Mouse (Mus musculus) heart, embryonic 13.5 days (tissue): Measurements from ENCODE around the gene Mylk. TPM values are rescaled to one million over a fixed set of nuclear protein-coding genes. Genes with fewer than 3 reads are reported as not detected.
"Not testable (repeated sequence)": the region's sequence is repeated elsewhere in the genome, so short reads cannot be mapped to it uniquely, and the experiment has no call there.

ENCODE experiments used
- ATAC-seq: fragments of 200-750 bp; cut with Nextera tagmentation; 2 replicates; pipeline ENCODE4 v1.8.0; 2017; ENCODE audit warnings: moderate TSS enrichment; ENCODE audit not compliant: insufficient number of reproducible peaks, low FRiP score, low TSS enrichment; ENCODE audit errors: extremely low read depth
- H3K27ac ChIP-seq: fragments of 300-500 bp; sonication (generic); replicated peaks from 2 replicates; pipeline ENCODE4 v1.5.1; 2015; ENCODE audit warnings: moderate library complexity, mild to moderate bottlenecking, inconsistent platforms
- H3K27me3 ChIP-seq: fragments of 300-500 bp; sonication (generic); replicated peaks from 2 replicates; pipeline ENCODE4 v1.6.1; 2015; ENCODE audit warnings: mild to moderate bottlenecking, inconsistent platforms
- H3K36me3 ChIP-seq: fragments of 300-500 bp; sonication (generic); 2 replicates; pipeline ENCODE4 v1.6.1; 2015; ENCODE audit warnings: mild to moderate bottlenecking, inconsistent platforms
- H3K4me1 ChIP-seq: fragments of 300-500 bp; sonication (generic); 2 replicates; pipeline ENCODE4 v1.6.1; 2015; ENCODE audit warnings: inconsistent platforms
- H3K4me2 ChIP-seq: fragments of 300-500 bp; sonication (generic); 2 replicates; pipeline ENCODE4 v1.6.1; 2015; ENCODE audit warnings: inconsistent platforms, mild to moderate bottlenecking, moderate library complexity
- H3K4me3 ChIP-seq: fragments of 300-500 bp; sonication (generic); 2 replicates; pipeline ENCODE4 v1.5.1; 2015; ENCODE audit warnings: moderate library complexity, mild to moderate bottlenecking, inconsistent platforms
- H3K9ac ChIP-seq: fragments of 300-500 bp; sonication (generic); 2 replicates; pipeline ENCODE4 v1.6.1; 2015; ENCODE audit warnings: inconsistent platforms, mild to moderate bottlenecking, moderate library complexity
- H3K9me3 ChIP-seq: fragments of 300-500 bp; sonication (generic); 2 replicates; pipeline ENCODE4 v1.6.1; 2016; ENCODE audit warnings: inconsistent platforms
- WGBS: fragments of 180-500 bp; shearing (Covaris S2); methylation state at CpG from one replicate; pipeline ENCODE4 v1.1.7; 2015; ENCODE audit warnings: mixed read lengths; 5-methylcytosine and 5-hydroxymethylcytosine counted together
- polyA plus RNA-seq: library from polyadenylated mRNA; unstranded; fragments of >200 nt; fragmentation: Nextera tagmentation; extraction: Ambion mirVana; gene quantifications from 2 replicates; pipeline ENCODE4 v1.2.1, GENCODE M21; 2015

Mylk gene
- polyA plus RNA-seq, 1 experiment from 2014 or later: 9.1 TPM

- Histone ChIP-seq H3K27me3 (peaks cover 2% of the 10 kb centered on the region; the same call in 1 of the 2 replicates), H3K4me1 (peaks cover 16% of the 10 kb centered on the region), H3K36me3 (no peaks in the 10 kb centered on the region), H3K27ac (no peak overlapping the region), H3K9ac (no peak overlapping the region), H3K4me3 (no peak overlapping the region), H3K9me3 (no peaks in the 10 kb centered on the region), H3K4me2 (no peak overlapping the region)
- 64% methylated on average over 2 of the region's 2 CpGs for WGBS
- ATAC-seq: no peak
Observed at GRCm38 (mm10) chr16:34812165-34812564, 67.2 kb downstream of the Mylk start.

- not testable (repeated sequence) for H3K36me3 ChIP-seq, H3K4me3 ChIP-seq, H3K27ac ChIP-seq, H3K9me3 ChIP-seq, H3K4me2 ChIP-seq, H3K4me1 ChIP-seq, H3K27me3 ChIP-seq, H3K9ac ChIP-seq, ATAC-seq
Observed at GRCm38 (mm10) chr16:34813161-34813560, 68.2 kb downstream of the Mylk start.

- 68% methylated on average over 3 of the region's 3 CpGs for WGBS
- no peak overlapping the region for H3K4me3 ChIP-seq
Observed at GRCm38 (mm10) chr16:34813570-34813969, 68.6 kb downstream of the Mylk start.

GRCm38 (mm10) chr16:34814612-34815011 lies 69.6 kb downstream of the Mylk start:
- Histone ChIP-seq H3K27ac (no peak overlapping the region), H3K4me3 (no peak overlapping the region), H3K4me1 (0 out of 2 replicates have a peak, but pooled peaks cover under 1% of the 10 kb centered on the region), H3K9ac (no peak overlapping the region), H3K4me2 (no peak overlapping the region), H3K27me3 (no peaks in the 10 kb centered on the region), H3K9me3 (no peaks in the 10 kb centered on the region), H3K36me3 (no peaks in the 10 kb centered on the region)
- ATAC-seq: no peak
- 77% methylated on average over 7 of the region's 7 CpGs for WGBS

More at GRCm38 (mm10) chr16:34813570-34813969, 68.6 kb downstream of the Mylk start:
- Histone ChIP-seq H3K27me3 (no peaks in the 10 kb centered on the region), H3K4me2 (no peak overlapping the region), H3K9ac (no peak overlapping the region), H3K27ac (no peak overlapping the region), H3K36me3 (no peaks in the 10 kb centered on the region), H3K9me3 (no peaks in the 10 kb centered on the region), H3K4me1 (0 out of 2 replicates have a peak, but pooled peaks cover 5% of the 10 kb centered on the region)
- no peak for ATAC-seq

- no peak for ATAC-seq
- Histone ChIP-seq H3K9me3 (no peaks in the 10 kb centered on the region), H3K27me3 (no peaks in the 10 kb centered on the region), H3K4me3 (no peak overlapping the region), H3K36me3 (no peaks in the 10 kb centered on the region), H3K4me1 (no peaks in the 10 kb centered on the region), H3K9ac (no peak overlapping the region), H3K27ac (no peak overlapping the region), H3K4me2 (no peak overlapping the region)
- 81% methylated on average over 7 of the region's 7 CpGs for whole genome bisulfite sequencing
Observed at GRCm38 (mm10) chr16:34816548-34816947, 71.5 kb downstream of the Mylk start.

- H3K27ac ChIP-seq: no peak overlapping the region
- no peaks in the 10 kb centered on the region for H3K4me1 ChIP-seq
- no peak for ATAC-seq
- no peaks in the 10 kb centered on the region for H3K9me3 ChIP-seq
- 71% methylated on average over 7 of the region's 7 CpGs for WGBS
- no peak overlapping the region for H3K4me3 ChIP-seq
- H3K4me2 ChIP-seq: no peak overlapping the region
- no peaks in the 10 kb centered on the region for H3K27me3 ChIP-seq
- H3K36me3 ChIP-seq: no peaks in the 10 kb centered on the region
- no peak overlapping the region for H3K9ac ChIP-seq
Observed at GRCm38 (mm10) chr16:34825111-34825744, 80.2 kb downstream of the Mylk start.

GRCm38 (mm10) chr16:34834477-34834876 lies 89.5 kb downstream of the Mylk start:
- H3K9ac ChIP-seq: no peak overlapping the region
- H3K4me1 ChIP-seq: 0 out of 2 replicates have a peak, but pooled peaks cover 4% of the 10 kb centered on the region
- no peak overlapping the region for H3K27ac ChIP-seq
- H3K4me2 ChIP-seq: no peak overlapping the region
- H3K9me3 ChIP-seq: no peaks in the 10 kb centered on the region
- H3K36me3 ChIP-seq: no peaks in the 10 kb centered on the region
- 37% methylated on average over 1 of the region's 1 CpGs for WGBS
- no peak for ATAC-seq
- no peaks in the 10 kb centered on the region for H3K27me3 ChIP-seq
- H3K4me3 ChIP-seq: no peak overlapping the region

GRCm38 (mm10) chr16:34839004-34839703 lies 94.1 kb downstream of the Mylk start:
- Histone ChIP-seq H3K27me3 (no peaks in the 10 kb centered on the region), H3K4me2 (no peak overlapping the region), H3K9ac (no peak overlapping the region), H3K9me3 (no peaks in the 10 kb centered on the region), H3K36me3 (no peaks in the 10 kb centered on the region), H3K27ac (peak overlapping the region; percentile 15; the same call in 1 of the 2 replicates), H3K4me1 (0 out of 2 replicates have a peak, but pooled peaks cover 4% of the 10 kb centered on the region), H3K4me3 (no peak overlapping the region)
- ATAC-seq: no peak
- WGBS: 78% methylated on average over 7 of the region's 7 CpGs

- Histone ChIP-seq H3K4me3 (no peak overlapping the region), H3K9ac (no peak overlapping the region), H3K27ac (no peak overlapping the region; the same call in 1 of the 2 replicates), H3K4me1 (no peaks in the 10 kb centered on the region), H3K36me3 (no peaks in the 10 kb centered on the region), H3K9me3 (no peaks in the 10 kb centered on the region), H3K4me2 (no peak overlapping the region), H3K27me3 (no peaks in the 10 kb centered on the region)
- no peak for ATAC-seq
- 71% methylated on average over 7 of the region's 7 CpGs for WGBS
Observed at GRCm38 (mm10) chr16:34839704-34840331, 94.8 kb downstream of the Mylk start.

GRCm38 (mm10) chr16:34844783-34845182 lies 99.8 kb downstream of the Mylk start:
- H3K27ac ChIP-seq: no peak overlapping the region
- no peak for ATAC-seq
- no peaks in the 10 kb centered on the region for H3K27me3 ChIP-seq
- WGBS: 74% methylated on average over 6 of the region's 6 CpGs
- no peaks in the 10 kb centered on the region for H3K9me3 ChIP-seq
- H3K36me3 ChIP-seq: no peaks in the 10 kb centered on the region
- peaks cover 11% of the 10 kb centered on the region for H3K4me1 ChIP-seq
- H3K4me3 ChIP-seq: no peak overlapping the region
- no peak overlapping the region for H3K4me2 ChIP-seq
- H3K9ac ChIP-seq: no peak overlapping the region

GRCm38 (mm10) chr16:34847638-34848037 lies 102.6 kb downstream of the Mylk start:
- Histone ChIP-seq H3K4me2 (no peak overlapping the region), H3K9me3 (no peaks in the 10 kb centered on the region), H3K36me3 (no peaks in the 10 kb centered on the region), H3K4me1 (peaks cover 11% of the 10 kb centered on the region), H3K9ac (no peak overlapping the region), H3K4me3 (no peak overlapping the region), H3K27me3 (no peaks in the 10 kb centered on the region), H3K27ac (peak overlapping the region; percentile 50; the same call in 1 of the 2 replicates)
- no peak for ATAC-seq
- WGBS: 49% methylated on average over 3 of the region's 3 CpGs
